Mouse (Mus musculus): Measurements from ENCODE around the gene 2900026A02Rik. TPM values are rescaled to one million over a fixed set of nuclear protein-coding genes. Genes with fewer than 3 reads are reported as not detected.

2900026A02Rik gene
- total RNA-seq, 2 experiments from 2014 or later: 46.8 to 48.3 TPM

Other genes starting within 250 kb of the 2900026A02Rik start
- gene Grk3, start 205.4 kb downstream of the 2900026A02Rik start, total RNA-seq (2021): 10 to 100 TPM; 16.9 to 19.8 TPM
- gene Crybb2, start 151.1 kb downstream of the 2900026A02Rik start, total RNA-seq (2021): not detected
- gene Crybb3, start 139.7 kb downstream of the 2900026A02Rik start, total RNA-seq (2021): 1 to 10 TPM; 1.4 to 1.7 TPM
- not detected for gene Tmem211, start 5.7 kb upstream of the 2900026A02Rik start, total RNA-seq (2021)
- gene Sgsm1, start 89.5 kb upstream of the 2900026A02Rik start, total RNA-seq (2021): under 1 TPM; 0.77 to 0.86 TPM
- gene Aym1, start 136.1 kb upstream of the 2900026A02Rik start, total RNA-seq (2021): not detected